Mouse (Mus musculus) natural killer cell, adult 2 months (primary cell): ENCODE data around the gene Olfr243.
"Not testable (repeated sequence)": the region's sequence is repeated elsewhere in the genome, so short reads cannot be mapped to it uniquely, and the experiment has no call there.

Source experiments
- DNase-seq, 2 experiments: peaks; one replicate each; pipeline ENCODE4 v3.0.0; 2022; ENCODE audit warnings: low spot score in 2 of 2

Olfr243 gene

GRCm38 (mm10) chr7:103714371-103714770 is at the start of gene Olfr243:
Olfr243 (plus strand) TSS chr7:103714671.
- no peak for DNase-seq

- DNase-seq, result no peak
These were observed 43.4 kb upstream of the Olfr243 start, which contains the start of gene Olfr624 for GRCm38 (mm10) chr7:103671091-103671490. Olfr624 (minus strand) TSS chr7:103671191.

- no peak for DNase-seq
These were observed 32.1 kb upstream of the Olfr243 start, which contains the start of gene Olfr625-ps1 for GRCm38 (mm10) chr7:103682420-103682819. Olfr625-ps1 (plus strand) TSS chr7:103682720.

GRCm38 (mm10) chr7:103699469-103699868 is 15.0 kb upstream of the Olfr243 start:
- DNase-seq, result no peak

GRCm38 (mm10) chr7:103712024-103712423 is 2.4 kb upstream of the Olfr243 start:
- no peak for DNase-seq

- not testable (repeated sequence) for DNase-seq
These were observed 1.9 kb downstream of the Olfr243 start for GRCm38 (mm10) chr7:103716398-103716797.

- no peak for DNase-seq
These were observed 15.6 kb downstream of the Olfr243 start, which contains the start of gene Olfr628 for GRCm38 (mm10) chr7:103730074-103730473. Olfr628 (plus strand) TSS chr7:103730374.

GRCm38 (mm10) chr7:103744843-103745242 is 30.4 kb downstream of the Olfr243 start, which contains the start of gene Olfr629:
Olfr629 (minus strand) TSS chr7:103744943.
- DNase-seq, result no peak

- DNase-seq, result no peak
These were observed 42.8 kb downstream of the Olfr243 start, which contains the start of gene Olfr630 for GRCm38 (mm10) chr7:103757233-103757632. Olfr630 (minus strand) TSS chr7:103757333.

GRCm38 (mm10) chr7:103762212-103762611 is 47.7 kb downstream of the Olfr243 start:
- not testable (repeated sequence) for DNase-seq

- not testable (repeated sequence) for DNase-seq
These were observed 53.2 kb downstream of the Olfr243 start for GRCm38 (mm10) chr7:103767687-103768086.
